Mouse (Mus musculus) cerebellum, adult 9-11 months (tissue): ENCODE measurements around the gene Mybpc2.
A peak's percentile ranks its signal among the peaks of the same experiment; 100 is the strongest.

Experiments used
- DNase-seq: peaks from one replicate; pipeline ENCODE4 v3.0.0; 2022

Gene Mybpc2

DNA sequence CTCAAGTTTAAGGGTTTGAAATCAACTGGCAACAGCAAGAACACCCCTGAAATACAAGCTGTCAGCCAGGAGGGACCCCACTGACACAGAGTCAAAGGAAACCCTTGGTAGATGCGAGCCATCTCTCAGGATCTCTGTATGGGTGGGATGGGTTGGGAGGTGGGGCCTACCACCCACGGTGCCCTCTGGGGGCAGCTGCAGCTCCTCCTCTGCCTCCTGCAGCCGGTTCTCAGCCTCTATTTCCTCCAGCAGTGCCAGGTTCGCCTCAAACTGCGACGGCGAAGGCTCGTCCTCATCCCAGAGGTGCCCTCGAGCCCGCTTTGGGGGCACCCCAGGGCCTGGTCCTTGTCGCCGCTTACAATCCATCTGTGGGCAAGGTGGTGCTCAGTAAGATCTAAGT is 18.6 kb upstream of the Mybpc2 start:
- no peak for DNase-seq

GRCm38 (mm10) chr7:44542555-44542954 is 18.1 kb upstream of the Mybpc2 start:
- peak; percentile 14 for DNase-seq

DNA sequence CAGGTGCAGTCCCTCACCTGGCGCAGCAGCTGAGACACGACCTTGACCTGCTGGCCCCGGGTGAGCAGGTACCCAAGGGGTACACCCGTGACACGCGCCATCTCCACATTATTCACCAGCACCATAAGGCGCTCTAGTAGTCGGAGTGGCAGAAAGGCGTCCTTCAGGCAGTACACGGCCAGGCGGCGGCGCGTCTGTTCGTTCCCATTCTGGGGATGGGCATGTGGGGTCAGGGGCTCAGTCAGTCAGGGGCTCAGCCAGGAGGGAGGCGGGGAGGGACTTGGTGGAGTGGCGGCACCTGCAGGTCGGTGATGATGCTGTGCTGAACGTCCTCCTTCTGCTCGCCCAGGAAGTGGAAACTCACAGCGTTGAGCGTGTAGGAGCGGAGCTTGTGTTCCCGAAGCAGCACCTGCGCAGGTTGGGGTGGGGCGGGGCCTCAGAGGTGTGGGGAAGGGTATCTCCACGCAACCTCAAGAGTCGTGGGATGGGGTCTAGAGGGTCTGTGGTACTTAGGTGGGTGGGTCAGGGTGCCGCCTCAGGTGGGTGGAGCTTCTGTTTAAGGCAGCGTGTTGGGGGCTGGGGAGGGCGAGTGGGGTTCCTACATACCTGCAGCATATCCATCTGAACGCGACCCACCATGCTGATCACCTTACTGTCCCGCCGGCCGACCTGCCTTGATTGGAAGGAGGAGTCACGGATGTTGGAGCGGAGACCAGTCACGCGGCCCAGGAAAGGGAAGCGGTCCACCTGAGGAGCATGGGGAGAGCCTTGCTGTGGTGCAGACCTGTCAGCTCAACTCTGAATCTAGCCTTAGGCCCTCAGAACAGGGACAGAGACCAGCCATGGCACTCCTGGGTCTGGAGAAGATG is 14.5 kb upstream of the Mybpc2 start:
- peak; percentile 42 for DNase-seq

- DNase-seq: peak; percentile 81
Observed at GRCm38 (mm10) chr7:44537496-44537895, 13.0 kb upstream of the Mybpc2 start.

GRCm38 (mm10) chr7:44537009-44537408 is 12.6 kb upstream of the Mybpc2 start:
- peak; percentile 56 for DNase-seq

DNA sequence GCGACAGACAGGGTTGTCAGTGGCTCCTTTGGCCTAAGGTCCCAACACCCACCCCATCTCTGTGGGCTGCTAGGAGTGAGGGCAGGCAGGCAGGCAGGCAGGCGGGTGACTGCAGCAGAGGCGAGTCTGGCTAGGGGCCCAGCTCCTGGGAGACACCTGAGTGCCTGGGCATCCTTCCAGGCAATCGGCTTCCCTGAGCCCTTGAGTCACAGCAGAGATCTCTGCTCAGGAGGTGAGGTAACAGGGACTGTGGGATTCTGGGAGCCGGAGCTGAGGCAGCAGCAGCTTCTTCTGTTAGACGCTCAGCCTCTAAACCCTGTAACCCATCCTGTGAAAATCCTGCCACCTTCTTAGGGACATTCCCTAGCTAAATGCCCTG is 12.1 kb upstream of the Mybpc2 start:
- DNase-seq: peak; percentile 85

DNA sequence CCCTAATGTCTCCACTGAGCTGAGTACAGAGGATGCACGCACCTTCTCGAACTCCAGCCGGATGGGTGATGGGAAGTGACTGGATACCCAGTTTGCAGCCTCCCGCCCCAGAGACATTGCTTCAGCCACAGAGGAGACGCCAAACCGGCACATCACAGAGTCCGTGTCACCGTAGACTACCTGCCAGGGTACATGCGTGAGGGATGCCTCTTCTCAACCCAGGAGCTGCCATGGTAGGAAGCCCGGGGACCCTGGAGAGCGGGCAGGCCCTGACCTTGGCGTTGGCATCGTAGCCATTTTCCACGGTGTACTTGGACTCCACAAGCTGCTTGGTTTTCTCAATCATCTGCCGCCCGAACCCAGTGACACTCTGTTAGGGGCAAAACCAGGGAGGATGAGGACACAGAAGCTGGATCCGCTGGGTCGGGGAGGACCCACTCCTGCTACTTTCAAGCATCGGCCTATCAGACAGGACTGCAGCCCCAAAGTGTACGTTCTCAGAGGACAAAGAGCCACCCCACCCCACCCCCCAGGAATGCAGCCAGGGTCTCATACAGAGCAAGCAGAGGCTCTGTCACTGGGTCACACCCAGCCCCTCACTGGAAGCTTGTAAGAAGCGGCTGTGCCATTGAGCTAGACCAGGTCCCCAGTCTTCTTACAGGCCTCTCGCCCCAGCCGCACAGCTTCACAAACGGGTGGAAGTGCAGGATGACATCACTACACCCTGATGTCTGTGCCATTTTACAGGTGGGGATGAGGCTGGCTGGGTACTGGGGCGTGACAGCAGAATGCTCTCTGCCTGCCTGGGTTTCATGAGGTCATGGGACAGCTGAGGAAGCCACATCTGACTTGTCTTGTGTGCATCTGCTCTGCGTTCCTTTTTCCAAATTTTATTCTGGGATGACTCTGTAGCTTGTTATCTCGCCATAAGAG is 11.5 kb upstream of the Mybpc2 start:
- DNase-seq: peak; percentile 34

GRCm38 (mm10) chr7:44534656-44535441 is 10.4 kb upstream of the Mybpc2 start:
- peak; percentile 30 for DNase-seq

DNA sequence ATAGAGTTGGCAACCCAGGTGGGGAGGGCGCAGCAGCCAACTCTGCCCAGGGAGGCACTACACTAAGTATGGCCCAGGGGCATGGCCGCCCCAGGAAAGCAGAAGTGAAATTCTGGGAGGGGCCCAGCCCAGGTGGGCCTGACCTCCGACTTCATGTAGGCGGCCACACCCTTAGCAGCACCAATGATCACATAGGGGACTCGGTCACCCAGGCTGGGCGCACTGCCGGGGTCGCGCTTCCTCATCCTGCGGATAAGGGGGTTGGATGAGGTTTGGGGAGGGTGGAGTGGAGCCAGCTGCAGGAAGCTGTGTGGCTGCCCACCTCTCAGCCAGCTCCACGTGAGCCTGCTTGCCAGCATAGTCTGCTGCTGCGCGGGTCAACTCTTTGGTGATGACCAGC is 9.8 kb upstream of the Mybpc2 start:
- peak; percentile 30 for DNase-seq

DNA sequence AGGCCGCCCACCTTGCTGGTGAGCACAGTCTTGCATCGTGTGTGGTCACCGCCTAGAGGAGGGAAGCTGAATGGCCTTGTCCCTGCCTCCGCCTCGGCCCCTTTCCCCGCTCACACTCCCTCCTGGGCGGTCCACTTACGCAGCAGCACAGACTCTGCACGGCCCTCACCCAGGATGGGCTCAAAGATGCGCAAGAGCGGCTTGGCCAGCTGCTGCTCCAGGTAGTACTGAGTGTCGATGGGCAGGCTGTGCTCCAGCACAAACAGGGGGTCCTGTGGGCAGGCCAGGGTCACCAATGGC is 9.2 kb upstream of the Mybpc2 start:
- no peak for DNase-seq

GRCm38 (mm10) chr7:44532918-44533745 is 8.7 kb upstream of the Mybpc2 start:
- peak; percentile 28 for DNase-seq

- no peak for DNase-seq
Observed at GRCm38 (mm10) chr7:44531946-44532732, 7.7 kb upstream of the Mybpc2 start, which contains the start of gene Spib. Spib (minus strand) TSS chr7:44532071.

DNA sequence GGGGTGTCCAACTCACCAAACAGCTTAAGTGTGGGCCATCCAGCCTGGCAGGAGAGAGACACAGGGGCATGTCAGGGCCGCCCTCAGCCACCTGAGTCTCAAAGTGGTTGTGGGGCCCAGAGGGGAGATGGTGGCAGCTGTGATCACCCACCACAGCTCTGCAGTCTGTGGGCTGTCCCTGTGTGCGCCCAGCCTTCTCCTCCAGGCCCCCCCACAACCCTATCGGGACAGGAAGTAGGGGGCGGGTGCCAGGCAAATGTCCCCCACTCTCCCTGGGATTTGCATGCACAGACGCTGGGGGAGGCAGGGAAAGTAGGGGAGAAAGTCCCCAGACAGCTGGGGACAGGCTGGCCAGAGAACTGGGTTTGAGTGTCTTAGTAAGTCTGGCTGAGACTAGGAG is 6.8 kb upstream of the Mybpc2 start:
- DNase-seq: no peak

DNA sequence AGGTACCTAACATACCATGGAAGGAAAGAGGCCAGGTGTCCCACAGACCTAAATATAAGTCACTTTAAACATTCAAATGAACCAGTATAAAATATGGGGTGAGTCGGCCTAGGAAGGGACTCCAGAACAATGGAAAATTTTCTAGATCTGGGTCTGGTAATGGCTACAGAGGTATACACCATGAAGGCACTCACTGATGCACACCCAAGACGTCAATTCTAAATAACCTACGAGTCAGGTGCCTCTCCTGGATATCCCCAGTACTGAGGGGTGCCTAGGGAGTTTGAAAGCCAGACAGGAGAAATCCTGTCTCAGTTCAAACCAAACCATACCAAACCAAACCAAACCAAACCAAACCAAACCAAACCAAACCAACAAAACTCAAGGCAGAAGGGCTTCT is 6.1 kb upstream of the Mybpc2 start:
- DNase-seq: no peak

- no peak for DNase-seq
Observed at GRCm38 (mm10) chr7:44529518-44529917, 5.1 kb upstream of the Mybpc2 start.

DNA sequence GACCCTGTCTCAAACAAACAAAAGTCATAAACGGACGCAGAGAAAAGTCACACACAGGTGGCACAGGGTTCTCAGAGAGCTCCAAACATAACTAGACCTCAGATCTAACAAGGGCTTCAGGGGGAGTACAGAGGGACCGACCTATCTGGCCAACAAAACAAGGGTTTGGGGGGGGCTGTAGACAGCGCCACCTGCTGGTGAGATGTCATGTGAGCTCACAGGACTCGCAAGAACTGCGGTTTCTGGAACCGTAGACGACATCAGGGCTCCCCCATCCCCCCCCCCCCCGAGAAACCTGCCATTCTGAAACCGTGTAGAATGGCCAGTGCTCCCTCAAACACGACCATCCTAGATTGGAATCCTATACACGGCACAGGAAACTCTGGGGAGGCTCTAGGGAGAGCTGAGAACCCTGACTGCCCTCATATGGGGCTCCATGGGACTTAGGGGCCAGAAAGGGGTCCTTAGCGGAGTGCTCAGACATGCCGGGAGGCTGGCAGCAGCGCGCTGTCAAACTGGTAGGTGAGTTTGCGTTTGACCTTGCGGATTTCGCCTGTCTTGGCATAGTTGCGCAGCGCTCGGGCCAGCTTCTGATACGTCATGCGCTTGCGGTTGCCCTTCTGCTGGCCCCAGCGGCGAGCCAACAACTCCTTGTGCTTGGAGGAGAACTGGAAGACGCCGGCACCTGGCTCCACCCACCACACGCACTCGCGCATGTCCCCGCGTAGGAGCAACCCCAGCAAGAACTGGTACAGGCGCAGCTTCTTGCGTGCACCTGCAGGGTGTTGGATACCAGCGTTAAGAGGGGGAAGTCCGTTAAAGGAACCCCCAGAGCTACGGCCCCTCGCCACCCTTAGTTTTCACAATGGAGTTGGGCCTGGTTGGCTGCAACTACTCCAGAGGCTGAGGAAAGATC is 3.3 kb upstream of the Mybpc2 start:
- DNase-seq: peak; percentile 88

GRCm38 (mm10) chr7:44526414-44527154 is 2.1 kb upstream of the Mybpc2 start:
- DNase-seq: no peak

- peak; percentile 78 for DNase-seq
Observed at GRCm38 (mm10) chr7:44525126-44525832, 823 bp upstream of the Mybpc2 start.

GRCm38 (mm10) chr7:44523056-44523455 is 1.4 kb downstream of the Mybpc2 start:
- DNase-seq: no peak
